Mouse (Mus musculus) adrenal gland, adult 18-20 months (tissue): ENCODE data around the gene Ndufc2. TPM values are rescaled to one million over a fixed set of nuclear protein-coding genes. Genes with fewer than 3 reads are reported as not detected.
A peak's percentile ranks its signal among the peaks of the same experiment; 100 is the strongest.

ENCODE experiments used
- DNase-seq, 2 experiments: peaks; one replicate each; pipeline ENCODE4 v3.0.0; 2021 to 2022; ENCODE audit warnings: low spot score in 2 of 2
- long read RNA-seq, 2 experiments: library from polyadenylated mRNA; stranded (forward); transcript quantifications; one replicate each; pipeline ENCODE4 v2.0.0; 2021
- total RNA-seq, 2 experiments: library from RNA; stranded (reverse); gene quantifications; 1 replicate in 1 of 2; 2 replicates in 1 of 2; pipeline ENCODE4 v1.2.3; 2021

The Ndufc2 gene
- 100 to 1,000 TPM; 276 to 365 TPM for total RNA-seq
- long read RNA-seq, experiment 1, transcript Ndufc2-201 (3 exons, 683 nt): major isoform, 38 of 41 reads
- long read RNA-seq, experiment 1, partial matches to known transcripts: 1 of 41 reads
- long read RNA-seq, experiment 1, other reads (novel, unspliced or antisense): 1 of 41 reads
- long read RNA-seq, experiment 2, transcript Ndufc2-201 (3 exons, 683 nt): major isoform, 184 of 191 reads
- long read RNA-seq, experiment 2, transcript Ndufc2-202 (2 exons, 470 nt): minor isoform, 5 of 191 reads
- long read RNA-seq, experiment 2, partial matches to known transcripts: 1 of 191 reads
- long read RNA-seq, experiment 2, other reads (novel, unspliced or antisense): 1 of 191 reads

DNA sequence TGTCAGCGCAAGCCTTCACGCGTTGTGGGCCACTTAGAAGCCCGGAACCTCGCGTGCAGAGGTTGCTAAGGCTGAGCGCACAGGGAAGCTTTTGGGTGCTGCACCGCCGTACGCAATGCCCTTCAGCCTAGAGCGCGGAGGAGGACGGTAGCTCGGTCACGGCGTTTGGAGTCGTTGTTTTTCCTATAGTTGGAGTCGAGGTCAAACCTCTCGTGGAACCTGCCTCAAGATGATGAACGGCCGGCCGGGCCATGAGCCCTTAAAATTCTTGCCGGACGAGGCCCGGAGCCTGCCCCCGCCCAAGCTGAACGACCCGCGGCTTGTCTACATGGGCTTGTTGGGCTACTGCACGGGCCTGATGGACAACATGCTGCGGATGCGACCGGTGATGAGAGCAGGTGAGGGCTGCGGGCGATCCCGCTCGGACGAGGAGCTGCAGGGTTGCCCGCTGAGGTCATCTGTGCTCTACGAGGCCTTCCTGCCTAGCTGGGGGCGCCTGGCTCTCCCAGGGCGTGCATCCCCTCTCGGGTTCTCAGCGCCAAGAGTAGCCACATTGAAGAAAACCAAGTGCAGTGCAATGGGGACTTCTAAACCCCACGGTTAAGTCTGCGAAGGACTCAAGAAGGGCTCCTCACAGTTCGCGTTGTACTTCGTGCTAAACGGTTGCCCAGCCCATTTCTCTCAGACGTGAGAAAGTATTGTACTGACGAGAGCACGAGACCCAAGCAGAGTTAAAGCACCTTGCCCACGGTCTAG is at the start of gene Ndufc2:
Gene Ndufc2 (plus strand): TSS at position 44 of the 756 bp plus-strand sequence.
- peak; percentile 70 to 74 for DNase-seq

DNA sequence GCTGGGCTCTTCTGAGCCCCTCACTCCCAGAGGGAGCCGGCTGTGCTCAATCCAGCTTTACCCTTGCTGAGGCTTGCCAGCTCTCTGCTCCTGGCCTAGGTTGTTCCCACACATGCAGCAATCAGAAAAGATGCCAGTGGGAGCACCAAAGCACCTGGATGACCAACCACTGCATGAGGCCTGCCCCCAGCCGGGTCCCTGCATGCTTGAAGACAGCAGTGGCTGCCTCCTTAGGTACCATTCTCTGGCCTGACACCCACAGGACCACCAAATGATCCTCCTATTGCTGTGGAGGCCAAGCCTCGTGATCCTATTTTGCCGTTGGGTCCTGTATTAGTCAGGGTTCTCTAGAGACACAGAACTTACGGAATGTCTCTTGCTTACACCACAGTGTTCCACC is 48.9 kb upstream of the Ndufc2 start:
- no peak for DNase-seq

DNA sequence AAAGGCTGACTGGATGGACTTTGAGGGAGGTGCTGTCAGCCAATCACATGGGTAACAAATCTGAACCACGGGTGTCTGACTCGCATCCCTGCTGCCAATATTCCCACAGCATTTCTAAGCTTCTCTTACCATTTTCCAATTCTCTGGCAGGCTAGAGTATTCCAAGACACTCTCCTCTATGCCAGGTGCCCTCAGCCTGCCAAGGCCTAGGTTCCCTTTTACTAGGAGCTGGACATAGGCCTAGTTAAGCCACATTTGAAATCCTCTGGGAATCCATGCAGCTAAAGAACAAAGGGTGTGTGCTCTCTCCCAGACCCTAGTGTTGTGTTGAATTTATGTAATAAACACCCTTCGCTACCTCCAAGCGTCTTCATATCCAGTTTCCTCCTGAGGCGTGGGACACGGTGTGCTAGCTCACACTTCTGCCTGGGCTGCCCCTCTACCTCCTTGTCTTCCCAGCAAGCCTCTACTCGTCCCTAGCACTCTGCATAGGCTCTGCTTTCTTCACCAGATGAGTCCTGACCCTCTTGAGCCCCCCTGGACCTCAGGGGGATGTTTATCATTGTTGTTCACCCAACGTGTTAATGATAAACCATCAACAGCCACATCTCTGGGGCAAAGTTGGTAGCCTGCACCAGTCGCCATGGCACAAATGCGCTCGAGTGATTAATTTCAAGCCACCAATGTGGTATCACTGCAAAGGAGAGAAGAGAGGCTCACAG is 47.9 kb upstream of the Ndufc2 start:
- DNase-seq: peak in 1 of 2 experiments; percentile 15

DNA sequence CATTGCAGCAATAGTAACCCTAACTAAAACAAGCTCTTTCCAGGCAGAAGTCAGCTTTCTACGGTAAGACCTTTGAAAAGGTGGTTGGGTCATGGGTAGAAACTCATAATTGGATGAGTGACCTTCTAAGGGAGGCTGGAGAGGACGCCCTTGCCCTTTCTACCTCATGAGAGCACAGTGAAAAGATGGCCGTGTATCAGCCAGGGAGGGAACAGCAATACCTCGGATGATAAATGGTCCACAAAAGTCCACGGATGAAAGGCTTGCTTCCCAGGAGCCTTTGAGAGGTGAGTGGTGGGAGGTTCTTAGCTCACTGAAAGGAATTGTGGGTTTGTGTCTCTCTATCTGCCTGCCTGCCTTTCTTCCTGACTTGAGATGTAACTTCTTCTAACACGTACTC is 46.4 kb upstream of the Ndufc2 start:
- DNase-seq: no peak

DNA sequence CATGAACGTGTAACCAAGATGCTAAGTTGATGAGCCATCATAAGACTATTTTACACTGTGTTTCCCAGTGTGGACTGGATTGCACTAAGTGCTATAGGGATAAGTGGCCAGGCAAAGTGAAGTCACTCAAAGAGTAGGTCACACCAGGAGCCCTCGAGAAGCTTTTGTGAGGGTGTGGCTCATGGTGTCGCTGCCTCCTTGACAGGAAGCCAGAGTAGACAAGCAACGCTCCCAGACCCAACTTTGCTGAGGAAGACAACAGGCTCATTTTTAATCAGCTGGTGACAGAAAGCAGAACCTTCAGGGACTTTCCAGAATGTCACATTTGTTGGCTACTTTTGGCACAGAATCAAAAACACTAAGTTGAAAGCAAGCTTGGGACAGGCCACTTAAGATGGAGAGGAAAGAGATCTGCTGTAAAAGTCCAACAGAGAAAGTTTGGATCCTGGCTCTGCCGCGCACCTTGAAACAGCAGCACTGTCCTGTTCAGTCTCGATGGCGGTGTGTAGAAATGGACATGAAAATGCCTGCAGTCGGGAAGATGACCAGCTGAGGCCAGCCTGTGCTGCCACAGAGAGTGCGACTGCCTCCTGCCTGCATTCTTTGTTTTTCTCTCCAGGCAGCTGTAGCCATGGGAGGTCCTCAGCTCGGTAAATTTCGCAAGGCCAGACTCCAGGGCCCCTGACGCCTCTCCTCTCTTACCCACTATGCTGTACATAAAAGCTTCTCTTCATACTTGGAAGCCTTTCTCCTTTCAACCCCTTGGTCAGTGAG is 44.5 kb upstream of the Ndufc2 start:
- peak in 1 of 2 experiments; percentile 18 for DNase-seq

DNA sequence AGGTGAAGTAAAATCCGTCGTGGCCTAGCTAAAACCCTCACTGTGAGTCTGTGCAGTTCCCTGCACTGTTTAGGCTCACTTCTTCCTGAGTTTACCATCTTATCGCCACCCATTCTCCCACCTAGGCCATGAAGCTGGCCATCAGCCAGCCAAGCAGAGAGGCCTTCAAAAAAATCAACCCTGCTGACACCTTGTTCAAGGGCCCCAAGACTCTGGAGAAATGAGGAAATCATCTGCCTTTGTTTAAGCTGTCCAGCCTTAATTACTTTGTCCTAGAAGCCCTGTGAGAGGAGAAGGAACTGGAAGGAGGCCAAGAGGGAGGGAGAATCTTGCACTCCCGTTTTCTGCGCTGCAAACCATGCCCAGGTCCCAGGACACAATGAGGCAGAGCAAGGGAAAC is 43.5 kb upstream of the Ndufc2 start:
- no peak for DNase-seq

DNA sequence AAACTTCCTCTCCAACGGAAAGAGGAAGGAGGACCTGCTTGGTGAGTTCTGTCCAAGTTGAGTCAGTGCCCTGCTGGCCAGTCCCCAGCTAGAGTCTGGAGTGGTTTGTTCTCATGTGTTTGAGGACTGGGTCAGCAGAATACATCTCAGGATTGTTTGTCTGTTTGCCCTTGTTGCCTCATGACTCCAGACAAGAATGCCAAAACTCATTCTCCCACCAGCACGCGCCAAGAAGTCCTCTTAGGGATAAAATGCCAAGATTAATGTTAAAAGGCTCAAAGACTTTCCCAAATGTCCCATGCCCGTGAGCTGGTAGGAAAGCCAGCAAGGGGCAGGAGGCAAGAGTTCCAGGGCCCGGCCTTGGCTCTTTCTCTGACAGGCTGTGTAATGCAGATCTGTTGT is 42.9 kb upstream of the Ndufc2 start:
- DNase-seq: no peak

DNA sequence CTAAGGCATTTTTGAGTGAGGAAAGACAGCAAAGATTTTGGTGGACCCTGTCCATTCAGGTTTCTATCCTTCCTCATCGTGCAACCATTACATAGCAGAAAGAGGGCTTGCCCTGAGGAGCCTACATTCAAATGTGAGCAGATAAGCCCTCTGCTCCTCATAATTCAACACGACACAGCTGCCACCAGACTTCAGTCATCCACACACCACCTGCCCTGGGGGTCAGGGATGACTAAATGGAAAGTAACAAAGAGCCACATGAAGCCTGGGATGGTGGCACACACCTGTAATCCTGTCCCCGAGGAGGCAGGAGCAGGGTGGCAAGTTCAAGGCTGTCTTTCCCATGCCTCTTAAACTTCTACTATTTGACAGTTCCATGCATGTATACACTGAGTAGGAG is 42.0 kb upstream of the Ndufc2 start:
- no peak for DNase-seq

DNA sequence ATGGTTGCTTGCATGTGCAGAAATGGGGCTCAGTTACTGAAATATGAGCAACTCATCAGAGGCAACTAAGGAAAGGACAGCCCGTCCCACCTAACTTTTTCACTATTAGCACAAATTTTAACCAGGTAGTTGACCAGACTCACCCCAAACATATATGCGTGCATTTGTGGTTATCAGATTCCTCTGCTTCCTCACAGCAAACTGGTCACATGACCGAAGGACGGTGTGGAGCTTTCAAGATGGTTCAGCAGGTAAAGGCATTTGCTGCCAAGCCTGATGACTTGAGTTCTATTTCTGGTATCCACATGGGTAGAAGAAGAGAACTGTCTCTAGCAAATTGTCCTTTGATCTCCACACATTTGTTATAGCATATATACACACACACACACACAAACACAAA is 41.5 kb upstream of the Ndufc2 start:
- DNase-seq: no peak

DNA sequence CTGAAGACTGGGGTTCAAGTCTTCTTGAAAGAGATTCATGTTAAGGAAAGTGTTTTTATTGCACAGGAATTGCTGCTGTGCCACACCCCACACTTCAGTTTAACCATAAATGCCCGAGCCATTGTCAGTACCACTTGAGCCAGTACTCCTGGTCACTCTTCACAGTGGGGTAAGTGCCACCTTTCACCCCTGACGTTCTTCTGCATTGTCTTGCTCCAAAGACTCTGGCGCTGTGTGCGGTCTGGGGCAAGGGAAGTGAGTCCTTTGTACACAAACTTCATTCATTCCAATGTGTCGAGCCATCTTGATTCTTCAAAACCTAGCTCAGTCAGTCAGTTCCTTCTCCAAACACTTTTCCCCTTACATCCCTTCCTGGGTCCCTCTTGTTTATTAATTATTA is 39.6 kb upstream of the Ndufc2 start:
- no peak for DNase-seq

DNA sequence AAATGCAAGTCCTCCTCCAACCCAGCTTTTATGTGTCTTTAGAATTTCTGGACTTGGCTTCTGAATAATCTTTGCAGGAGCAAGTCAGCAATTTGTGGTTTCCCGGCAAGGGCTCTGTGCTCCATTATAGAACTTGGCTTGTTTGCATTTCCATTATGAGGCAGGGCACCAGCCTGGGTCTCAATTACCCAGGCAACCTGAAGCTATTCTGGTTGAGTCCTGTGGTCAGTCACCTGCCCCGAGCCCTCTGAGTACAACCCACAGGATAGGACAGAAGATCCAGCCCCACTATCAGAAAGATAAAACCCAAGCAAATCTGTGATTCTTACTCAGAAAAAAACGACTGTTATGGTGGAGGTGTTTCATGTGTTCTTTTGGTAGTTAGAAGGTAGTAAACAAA is 38.8 kb upstream of the Ndufc2 start:
- DNase-seq: no peak

DNA sequence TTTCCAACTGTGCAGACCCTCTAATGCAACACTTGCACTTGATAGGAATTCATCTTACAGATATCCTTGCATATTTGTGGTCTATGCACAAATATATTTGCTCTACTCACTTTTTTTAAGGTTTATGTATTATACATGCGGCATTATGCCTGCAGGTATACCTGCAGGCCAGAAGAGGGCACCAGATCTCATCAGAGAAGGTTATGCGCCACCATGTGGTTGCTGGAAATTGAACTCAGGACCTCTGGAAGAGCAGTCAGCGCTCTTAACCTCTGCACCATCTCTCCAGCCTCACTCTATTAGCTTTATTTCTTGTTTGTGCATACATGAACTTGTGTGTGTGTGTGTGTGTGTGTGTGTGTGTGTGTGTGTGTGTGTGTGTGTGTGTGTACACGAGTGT is 38.3 kb upstream of the Ndufc2 start:
- no peak for DNase-seq

DNA sequence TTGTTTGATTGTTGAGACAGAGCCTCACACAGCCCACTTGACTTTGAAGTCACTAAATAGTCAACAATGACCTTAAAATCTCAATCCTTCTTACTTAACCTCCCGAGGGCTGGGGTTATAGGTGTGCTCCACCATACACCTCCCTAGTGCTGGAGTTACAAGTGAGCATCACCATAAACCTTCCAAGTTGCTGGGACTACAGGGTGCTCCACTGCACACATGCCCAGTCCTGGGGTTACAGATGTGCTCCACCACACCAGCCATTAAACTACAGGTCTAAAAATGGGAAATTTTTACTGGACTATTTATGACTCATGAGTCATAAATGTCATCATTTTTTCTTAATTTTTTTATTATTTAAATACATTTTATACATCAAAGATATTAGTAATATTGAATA is 33.9 kb upstream of the Ndufc2 start:
- DNase-seq: no peak

DNA sequence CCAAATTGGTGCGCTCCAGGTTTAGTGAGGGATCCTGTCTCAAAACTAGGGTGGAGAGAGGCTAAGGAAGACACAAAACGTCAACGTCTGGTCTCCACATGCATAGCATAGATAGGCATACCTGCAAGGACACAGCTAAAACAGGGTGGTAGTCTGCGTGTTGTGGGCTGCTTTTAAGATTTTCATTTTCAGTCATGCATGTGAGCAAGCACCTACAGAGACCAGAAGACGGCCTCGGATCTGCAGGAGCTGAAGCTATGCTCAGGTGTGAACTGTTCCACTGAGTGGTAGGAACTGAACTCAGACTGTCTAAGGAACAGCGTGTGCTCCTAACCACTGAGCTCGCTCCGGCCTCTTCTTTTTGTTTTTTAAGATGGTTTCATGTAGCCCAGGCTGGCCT is 24.7 kb upstream of the Ndufc2 start:
- no peak for DNase-seq

DNA sequence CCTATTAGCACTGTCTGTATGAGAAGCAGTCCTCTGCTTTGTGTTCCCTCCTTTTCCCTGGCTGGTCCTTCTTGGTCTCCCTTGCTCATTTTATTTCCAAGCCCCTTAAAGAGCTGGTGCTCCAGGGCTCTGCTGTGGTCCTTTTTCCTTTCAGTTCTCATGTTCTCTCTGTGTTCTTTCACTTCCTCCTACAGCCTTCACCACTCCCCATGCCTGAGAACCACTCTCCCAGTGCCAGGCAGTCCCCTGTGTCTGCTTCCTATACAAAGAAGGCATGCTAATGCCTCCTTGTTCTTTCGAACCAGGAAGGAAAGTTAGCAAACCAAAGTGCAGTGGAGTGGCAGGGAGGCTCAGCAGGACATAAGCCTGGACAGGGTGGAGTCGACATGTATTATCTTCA is 23.9 kb upstream of the Ndufc2 start:
- DNase-seq: no peak

DNA sequence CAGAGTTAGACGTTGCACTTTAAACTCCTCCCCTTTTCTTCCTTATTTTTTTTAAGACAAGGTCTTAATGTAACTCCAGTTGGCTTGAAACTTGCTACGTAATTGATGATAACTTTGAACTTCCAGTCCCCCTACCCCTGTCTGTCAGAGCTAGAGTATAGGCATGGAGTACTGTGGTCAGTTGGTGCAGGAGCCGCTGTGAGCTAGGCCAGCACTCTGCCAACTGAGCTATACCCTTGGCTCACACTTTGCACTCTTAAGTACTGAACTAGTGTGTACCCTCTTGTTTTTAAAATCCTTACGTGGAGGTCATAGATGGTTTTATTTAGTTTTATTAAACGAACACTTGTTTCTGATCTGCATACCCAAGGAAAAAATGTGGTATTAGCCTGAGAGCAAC is 20.5 kb upstream of the Ndufc2 start:
- DNase-seq: no peak

DNA sequence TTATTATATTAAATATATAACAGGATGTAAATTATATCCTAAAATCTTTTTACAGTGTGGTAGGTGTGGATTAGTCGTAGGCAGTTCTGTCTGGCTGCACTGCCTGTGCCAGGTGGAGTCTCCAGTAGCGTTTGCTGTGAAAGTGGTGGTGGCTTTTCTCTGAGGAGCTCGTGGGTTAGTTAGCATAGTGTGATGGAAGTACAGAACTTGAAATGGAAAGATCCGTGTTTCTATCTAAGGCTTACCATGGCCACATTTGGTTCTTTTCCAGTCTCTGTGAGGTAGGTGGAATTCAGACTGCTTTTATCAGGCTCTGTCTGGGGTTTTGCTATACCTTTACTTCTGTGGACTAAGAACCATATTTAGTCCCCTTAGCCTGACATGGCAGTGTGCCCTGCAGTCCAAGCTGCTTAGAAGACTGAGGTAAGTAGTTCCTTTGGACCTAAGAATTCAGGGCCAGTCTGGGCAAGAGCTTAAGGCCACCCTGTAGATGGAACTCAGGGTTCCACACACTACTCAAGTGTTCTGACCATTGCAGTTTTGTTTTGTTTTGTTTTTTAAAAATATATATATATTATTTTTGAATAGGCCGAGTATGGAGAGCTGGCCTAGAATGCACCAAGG is 19.2 kb upstream of the Ndufc2 start:
- no peak for DNase-seq

DNA sequence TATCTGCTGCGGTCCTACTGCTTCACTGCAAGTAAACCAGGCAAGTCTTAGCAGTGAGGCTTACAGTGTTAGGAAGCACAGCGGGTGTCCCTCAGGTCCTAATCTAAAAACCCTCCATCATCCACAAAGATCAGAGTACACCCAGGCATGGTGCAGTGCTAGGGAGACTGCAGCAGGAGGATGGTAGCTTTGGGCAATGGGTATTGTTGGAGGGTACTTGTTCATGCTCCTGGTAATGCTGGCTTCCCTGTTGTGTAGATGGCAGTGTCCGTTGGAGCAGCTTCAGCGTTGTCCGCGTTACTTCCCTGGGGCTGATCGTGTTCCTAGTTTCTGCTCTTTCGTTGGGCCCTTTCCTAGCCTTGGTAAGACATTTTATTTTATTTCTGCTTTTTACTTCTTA is 17.1 kb upstream of the Ndufc2 start:
- DNase-seq: no peak

DNA sequence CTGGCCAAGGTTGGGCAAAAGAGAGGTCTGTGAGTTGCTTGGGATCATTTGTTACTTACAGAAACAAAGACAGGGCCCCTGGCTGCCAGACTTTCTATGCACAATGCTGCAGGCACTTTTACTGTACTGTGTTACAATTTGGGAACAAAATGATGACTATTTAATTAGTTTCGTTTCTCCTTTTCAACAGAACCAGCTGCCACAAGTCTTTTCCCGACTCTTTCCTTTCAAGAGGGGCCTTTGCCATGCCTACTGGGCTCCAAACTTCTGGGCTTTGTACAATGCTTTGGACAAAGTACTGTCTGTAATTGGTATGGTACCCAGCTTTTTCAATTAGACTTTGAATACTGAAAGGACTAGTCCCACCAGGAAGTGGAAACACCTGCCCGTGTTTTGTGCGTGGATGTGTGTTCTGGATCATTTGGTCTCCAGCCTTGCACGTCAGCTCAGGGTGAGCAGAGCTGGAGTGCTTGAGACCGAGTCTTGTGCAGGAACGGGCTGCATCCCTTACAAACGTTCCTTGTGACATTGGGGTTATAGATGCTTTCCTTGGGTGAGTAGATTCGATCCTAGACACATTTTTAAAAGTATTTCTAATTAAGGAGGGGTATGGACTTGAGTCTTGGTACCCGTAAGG is 16.2 kb upstream of the Ndufc2 start:
- no peak for DNase-seq

DNA sequence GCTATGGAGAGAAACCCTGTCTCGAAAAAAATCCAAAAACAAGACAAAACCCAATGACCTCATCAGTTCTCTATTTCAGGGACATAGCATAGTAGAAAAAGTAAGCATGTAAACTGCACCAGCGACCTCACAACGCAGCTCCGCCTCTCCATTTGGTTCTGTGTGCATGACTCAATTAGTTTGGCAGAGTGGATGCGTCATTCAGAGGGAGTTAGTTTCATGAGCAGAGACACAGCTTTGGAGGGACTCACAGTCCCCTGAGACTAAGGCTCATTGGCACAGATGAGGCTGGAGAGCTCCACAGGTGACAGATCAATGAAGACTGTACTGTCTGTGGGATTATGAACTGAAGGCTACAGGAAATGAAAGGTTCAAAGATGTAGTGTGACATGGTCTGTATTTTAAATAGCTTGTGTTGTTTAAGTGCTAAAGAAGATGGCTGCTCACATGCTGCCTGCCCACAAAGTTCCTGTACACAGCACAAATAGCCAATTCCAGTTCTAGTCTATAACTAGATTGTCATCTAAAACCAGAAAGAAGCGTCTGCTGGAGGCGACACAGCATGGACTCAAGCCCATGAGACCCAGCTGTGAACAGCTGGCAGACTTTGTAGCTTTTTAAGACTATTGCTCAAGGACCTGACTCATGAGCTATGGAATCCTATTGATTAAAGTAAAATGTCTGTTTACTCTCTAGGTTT is 13.5 kb upstream of the Ndufc2 start:
- peak in 1 of 2 experiments; percentile 14 for DNase-seq
